Comparison of ENCODE assay signal across 11 mouse cellular contexts in genomic region chr8:79829543-79829890, GRCm38 (mm10).
A peak's percentile ranks its signal among the peaks of the same experiment; 100 is the strongest.
DNase-seq lines count a peak whose midpoint lies in the region; ATAC-seq lines count a peak whose summit lies in the region.
"Had no signal": no experiment of that assay in that cellular context is flagged by ENCODE, and none has a peak within 500 bp of the region (broad histone marks: within the 10 kb centered on the region; RNA-seq: fewer than 3 reads in every experiment).

No protein-coding gene starts in this region.

- no peak overlapping the region for H3K4me3 ChIP-seq in lung, embryonic 16.5 days (ENCODE audit: low read length)
- H3K4me3 ChIP-seq in hindbrain, embryonic 11.5 days (ENCODE audit: low read depth, low read length): peak overlapping the region; percentile 4; the same call in 1 of the 2 replicates
- H3K4me3 ChIP-seq in midbrain, embryonic 14.5 days (replicated peaks; ENCODE audit: low read depth, low read length): 0 out of 2 replicates have a peak overlapping the region, but pooled peaks have one; percentile 7
- H3K4me3 ChIP-seq: left cerebral cortex, adult 2 months; liver, embryonic 15.5 days had no signal

- 0 out of 2 replicates have a peak overlapping the region, but pooled peaks have one; percentile 18 for H3K9ac ChIP-seq in lung, embryonic 16.5 days (ENCODE audit: low read length)
- 0 out of 2 replicates have a peak overlapping the region, but pooled peaks have one; percentile 12 for H3K9ac ChIP-seq in hindbrain, embryonic 11.5 days (ENCODE audit: low read depth, low read length)
- H3K9ac ChIP-seq in midbrain, embryonic 14.5 days (replicated peaks; ENCODE audit: low read length): peak overlapping the region; percentile 21; the same call in 1 of the 2 replicates
- H3K9ac ChIP-seq: liver, embryonic 15.5 days had no signal

- no peaks in the 10 kb centered on the region for H3K9me3 ChIP-seq in lung, embryonic 16.5 days (ENCODE audit: control insufficient read depth, low read length)
- H3K9me3 ChIP-seq in hindbrain, embryonic 11.5 days (ENCODE audit: control insufficient read depth, low read length): no peaks in the 10 kb centered on the region
- H3K9me3 ChIP-seq in midbrain, embryonic 14.5 days (ENCODE audit: control insufficient read depth, low read length): no peaks in the 10 kb centered on the region
- H3K9me3 ChIP-seq: liver, embryonic 15.5 days had no signal

- no peak for ATAC-seq in lung, embryonic 16.5 days (ENCODE audit: low read depth)
- peak; percentile 46; the same call in 1 of the 2 replicates for ATAC-seq in hindbrain, embryonic 11.5 days (ENCODE audit: low FRiP score)
- ATAC-seq in midbrain, embryonic 14.5 days (ENCODE audit: low FRiP score, low TSS enrichment): peak; percentile 38; the same call in 1 of the 2 replicates

- no peaks in the 10 kb centered on the region for H3K27me3 ChIP-seq in lung, embryonic 16.5 days (ENCODE audit: control insufficient read depth, insufficient read depth, low read depth, low read length)
- H3K27me3 ChIP-seq in hindbrain, embryonic 11.5 days (ENCODE audit: control insufficient read depth, insufficient read depth, low read length): no peaks in the 10 kb centered on the region
- H3K27me3 ChIP-seq in midbrain, embryonic 14.5 days (ENCODE audit: control insufficient read depth, insufficient read depth, low read length): peaks cover 39% of the 10 kb centered on the region
- H3K27me3 ChIP-seq: liver, embryonic 15.5 days had no signal

- no peaks in the 10 kb centered on the region for H3K4me1 ChIP-seq in lung, embryonic 16.5 days (replicated peaks; ENCODE audit: control insufficient read depth, insufficient read depth, low read length)
- H3K4me1 ChIP-seq in hindbrain, embryonic 11.5 days (replicated peaks; ENCODE audit: control insufficient read depth, insufficient read depth, low read length): no peaks in the 10 kb centered on the region
- peaks cover 10% of the 10 kb centered on the region; the same call in 1 of the 2 replicates for H3K4me1 ChIP-seq in midbrain, embryonic 14.5 days (ENCODE audit: control insufficient read depth, insufficient read depth, low read length)
- H3K4me1 ChIP-seq: liver, embryonic 15.5 days had no signal

- no peak overlapping the region for H3K4me2 ChIP-seq in lung, embryonic 16.5 days (ENCODE audit: low read depth, low read length)
- H3K4me2 ChIP-seq in hindbrain, embryonic 11.5 days (replicated peaks; ENCODE audit: low read depth, low read length): peak overlapping the region; percentile 24
- H3K4me2 ChIP-seq in midbrain, embryonic 14.5 days (ENCODE audit: low read length): peak overlapping the region; percentile 48
- H3K4me2 ChIP-seq: liver, embryonic 15.5 days had no signal

- WGBS in lung, embryonic 16.5 days: 53% methylated on average over 11 of the region's 11 CpGs
- WGBS in hindbrain, embryonic 11.5 days: 24% methylated on average over 11 of the region's 11 CpGs
- 6% methylated on average over 11 of the region's 11 CpGs for WGBS in midbrain, embryonic 14.5 days

- H3K36me3 ChIP-seq in lung, embryonic 16.5 days (ENCODE audit: control insufficient read depth, insufficient read depth, low read length): no peaks in the 10 kb centered on the region
- H3K36me3 ChIP-seq in hindbrain, embryonic 11.5 days (ENCODE audit: control insufficient read depth, insufficient read depth, low read length): no peaks in the 10 kb centered on the region
- H3K36me3 ChIP-seq in midbrain, embryonic 14.5 days (ENCODE audit: control insufficient read depth, insufficient read depth, low read length): no peaks in the 10 kb centered on the region
- H3K36me3 ChIP-seq: liver, embryonic 15.5 days had no signal

- DNase-seq in lung, adult 18-20 months: no peak
- DNase-seq in hindbrain, embryonic 11.5 days (ENCODE audit: low spot score): no peak
- DNase-seq in midbrain, embryonic 14.5 days: no peak
- no peak for DNase-seq in embryo, embryonic 10 days (ENCODE audit: low spot score)
- no peak for DNase-seq in cerebellum, postnatal 36 days
- DNase-seq in kidney, adult 8-10 months: no peak
- DNase-seq in right cerebral cortex, adult 2 months (ENCODE audit: low spot score in 2 of 2): no peak
- DNase-seq: right cerebral cortex, postnatal 25 days had no signal

- no peak overlapping the region for H3K27ac ChIP-seq in lung, embryonic 16.5 days (ENCODE audit: low read length)
- no peak overlapping the region for H3K27ac ChIP-seq in hindbrain, embryonic 11.5 days (ENCODE audit: low read depth, low read length)
- H3K27ac ChIP-seq in midbrain, embryonic 14.5 days (replicated peaks; ENCODE audit: low read depth, low read length): no peak overlapping the region
- H3K27ac ChIP-seq: left cerebral cortex, adult 2 months; liver, embryonic 15.5 days had no signal
